Mouse (Mus musculus) ES-E14 (cell line): ENCODE results near the gene Slc6a6. TPM values are rescaled to one million over a fixed set of nuclear protein-coding genes. Genes with fewer than 3 reads are reported as not detected.
A peak's percentile ranks its signal among the peaks of the same experiment; 100 is the strongest.

ENCODE experiments used
- DNase-seq: peaks from one replicate; pipeline ENCODE4 v3.0.0-alpha.2; 2013; ENCODE audit warnings: low read depth, low spot score
- H3K27ac ChIP-seq: 2 replicates; pipeline ENCODE4 v1.5.1; 2012; ENCODE audit warnings: low read depth, mild to moderate bottlenecking, low read length, moderate library complexity, mixed read lengths; ENCODE audit not compliant: poor library complexity, insufficient read depth, severe bottlenecking
- H3K36me3 ChIP-seq: 2 replicates; pipeline ENCODE4 v1.6.1; 2012; ENCODE audit warnings: mild to moderate bottlenecking, low read length, moderate library complexity, mixed read lengths; ENCODE audit not compliant: control insufficient read depth, poor library complexity, insufficient read depth, severe bottlenecking
- H3K4me1 ChIP-seq, 2 experiments: fragments of 150-350 bp in 1 of 2; sonication (generic) in 1 of 2; 2 replicates each; pipeline ENCODE4 v1.6.1; 2012; ENCODE audit warnings: low read length in 2 of 2, mild to moderate bottlenecking in 1 of 2, mixed read lengths in 1 of 2; ENCODE audit not compliant: control insufficient read depth in 2 of 2, insufficient read depth in 2 of 2, poor library complexity in 1 of 2
- H3K4me3 ChIP-seq, 2 experiments: fragments of 150-350 bp in 1 of 2; sonication (generic) in 1 of 2; 2 replicates each; pipeline ENCODE4 v1.5.1; 2012; ENCODE audit warnings: low read length in 2 of 2, low read depth in 1 of 2, mild to moderate bottlenecking in 1 of 2, mixed read lengths in 1 of 2; ENCODE audit not compliant: insufficient read depth in 1 of 2, poor library complexity in 1 of 2, severe bottlenecking in 1 of 2
- H3K9ac ChIP-seq: 2 replicates; pipeline ENCODE4 v1.6.1; 2012; ENCODE audit warnings: low read depth, mild to moderate bottlenecking, low read length, mixed read lengths; ENCODE audit not compliant: poor library complexity, insufficient read depth, severe bottlenecking
- H3K9me3 ChIP-seq: fragments of 150-350 bp; sonication (generic); 2 replicates; pipeline ENCODE4 v1.6.1; 2012; ENCODE audit warnings: low read depth, mild to moderate bottlenecking, low read length; ENCODE audit not compliant: control insufficient read depth, insufficient read depth
- CHD2 ChIP-seq: IDR thresholded peaks from 2 replicates; pipeline ENCODE4 v1.6.1; 2014; ENCODE audit warnings: mild to moderate bottlenecking, low read depth, low read length, inconsistent platforms
- HCFC1 ChIP-seq: IDR thresholded peaks from 2 replicates; pipeline ENCODE4 v1.6.1; 2012; ENCODE audit warnings: low read length, inconsistent platforms, borderline replicate concordance; ENCODE audit not compliant: insufficient read depth
- MAFK ChIP-seq: IDR thresholded peaks from 2 replicates; pipeline ENCODE4 v1.6.1; 2014; ENCODE audit warnings: mild to moderate bottlenecking, low read depth, low read length, inconsistent platforms; ENCODE audit not compliant: insufficient read depth
- ZC3H11A ChIP-seq: IDR thresholded peaks from 2 replicates; pipeline ENCODE4 v1.6.1; 2012; ENCODE audit warnings: low read depth, mild to moderate bottlenecking, inconsistent platforms, low read length, borderline replicate concordance
- ZNF384 ChIP-seq: IDR thresholded peaks from 2 replicates; pipeline ENCODE4 v1.6.1; 2012; ENCODE audit warnings: low read depth, low read length, inconsistent platforms
- in situ Hi-C, 2 experiments: fragments of 600-800 bp; cut with MboI; formaldehyde crosslinking; loops; one replicate each; pipeline ENCODE4 v1.15.1; 2025; ENCODE audit warnings: low sequenced_read_pairs in 2 of 2, inconsistent platforms in 1 of 2; ENCODE audit not compliant: unreplicated experiment in 2 of 2
- total RNA-seq: library from RNA; depleted of rRNA; stranded (reverse); fragments of 300-350 nt; gene quantifications from 2 replicates; pipeline ENCODE4 v1.2.3, GENCODE M21; 2012

Slc6a6 gene
- total RNA-seq, 1 experiment: 150 TPM

- in situ Hi-C loops: no loop called here
- no peak overlapping the region for H3K4me3 ChIP-seq
- no peak overlapping the region for H3K27ac ChIP-seq
- H3K4me1 ChIP-seq: peaks cover 19 to 44% of the 10 kb centered on the region in 2 experiments
- TF ChIP-seq ZNF384: no peak
- no peak for TF ChIP-seq CHD2
- no peak for TF ChIP-seq MAFK
- TF ChIP-seq HCFC1: no peak
- no peak for TF ChIP-seq ZC3H11A
- no peaks in the 10 kb centered on the region for H3K9me3 ChIP-seq
- H3K36me3 ChIP-seq: peaks cover 22% of the 10 kb centered on the region
- DNase-seq: no peak
- no peak overlapping the region for H3K9ac ChIP-seq
Measured at GRCm38 (mm10) chr6:91718067-91718466, 34.2 kb downstream of the Slc6a6 start.

DNA sequence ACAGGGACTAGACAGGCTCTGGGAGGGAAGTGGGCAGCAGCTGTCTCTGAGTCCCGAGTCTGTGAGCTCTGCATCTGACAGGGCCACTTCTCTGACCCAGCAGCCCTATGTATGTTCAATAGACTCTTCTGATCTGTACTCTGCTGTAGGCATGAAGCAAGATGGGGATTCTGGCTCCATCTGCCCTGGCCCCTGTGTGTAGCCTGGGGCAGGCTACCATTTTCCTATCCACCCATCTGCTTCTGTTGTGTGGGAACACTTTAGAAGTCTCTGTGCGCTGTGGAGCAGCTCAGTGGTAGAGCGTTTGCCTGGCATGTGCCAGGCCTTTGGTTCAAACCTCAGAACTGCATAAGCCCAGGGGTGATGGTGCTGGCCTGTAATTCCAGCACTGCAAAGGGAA lies 34.8 kb downstream of the Slc6a6 start:
- TF ChIP-seq ZNF384: no peak
- no peak for TF ChIP-seq ZC3H11A
- no peak for TF ChIP-seq CHD2
- TF ChIP-seq MAFK: no peak
- no peak for TF ChIP-seq HCFC1
- in situ Hi-C loops: no loop called here
- Histone ChIP-seq H3K27ac (no peak overlapping the region), H3K9ac (no peak overlapping the region), H3K4me1 (peaks cover 19 to 40% of the 10 kb centered on the region in 2 experiments), H3K9me3 (no peaks in the 10 kb centered on the region), H3K36me3 (peaks cover 27% of the 10 kb centered on the region), H3K4me3 (no peak overlapping the region)
- DNase-seq: no peak

GRCm38 (mm10) chr6:91719042-91719747 lies 35.3 kb downstream of the Slc6a6 start:
- H3K4me1 ChIP-seq: peaks cover 19 to 36% of the 10 kb centered on the region in 2 experiments

DNA sequence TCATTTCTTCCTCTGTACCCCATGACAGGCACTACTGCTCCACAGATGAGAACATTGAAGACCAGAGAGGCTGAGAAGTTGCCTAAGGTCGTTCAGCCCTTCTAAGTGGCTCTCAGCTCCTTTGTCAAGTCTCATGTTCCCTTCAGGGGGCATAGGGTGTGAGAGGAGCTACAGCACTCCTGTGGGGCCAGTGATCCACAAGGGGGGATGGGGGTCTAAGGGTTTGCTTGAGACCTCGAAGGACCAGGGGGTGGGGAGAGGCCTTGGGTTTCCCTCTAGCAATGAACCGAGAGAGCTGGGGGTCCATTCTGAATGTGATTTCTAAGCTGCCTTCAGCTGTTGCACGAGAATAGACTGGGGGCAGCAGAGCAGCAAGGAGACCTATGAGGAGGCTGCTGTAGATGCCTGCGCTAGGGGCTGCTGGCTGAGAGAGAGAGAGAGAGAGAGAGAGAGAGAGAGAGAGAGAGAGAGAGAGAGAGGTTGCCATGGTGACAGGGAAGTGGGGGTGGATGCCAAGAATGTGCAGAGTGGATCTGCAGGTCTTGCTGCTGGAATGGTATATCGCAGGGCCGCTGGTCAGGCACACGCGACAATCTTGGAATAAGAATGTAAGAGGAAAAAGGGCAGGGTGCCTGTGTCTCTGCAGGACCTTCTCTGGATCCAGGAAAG lies 36.1 kb downstream of the Slc6a6 start:
- Histone ChIP-seq H3K9me3 (no peaks in the 10 kb centered on the region), H3K27ac (peak overlapping the region; percentile 43; the same call in 1 of the 2 replicates), H3K9ac (no peak overlapping the region), H3K4me3 (no peak overlapping the region), H3K36me3 (peaks cover 35% of the 10 kb centered on the region), H3K4me1 (peaks cover 15 to 34% of the 10 kb centered on the region in 2 experiments)
- in situ Hi-C loops: no loop called here
- TF ChIP-seq CHD2 (no peak), ZC3H11A (no peak), HCFC1 (no peak), MAFK (no peak), ZNF384 (no peak)
- no peak for DNase-seq

More at GRCm38 (mm10) chr6:91719042-91719747, 35.3 kb downstream of the Slc6a6 start:
- peaks cover 32% of the 10 kb centered on the region for H3K36me3 ChIP-seq
- H3K9me3 ChIP-seq: no peaks in the 10 kb centered on the region
- in situ Hi-C loops: no loop called here
- H3K27ac ChIP-seq: no peak overlapping the region
- DNase-seq: no peak
- H3K9ac ChIP-seq: no peak overlapping the region
- H3K4me3 ChIP-seq: no peak overlapping the region
- no peak for TF ChIP-seq ZNF384
- no peak for TF ChIP-seq ZC3H11A
- TF ChIP-seq MAFK: no peak
- TF ChIP-seq HCFC1: no peak
- TF ChIP-seq CHD2: no peak
